Mouse (Mus musculus) heart, embryonic 10.5 days (tissue): ENCODE measurements around the gene Mycl. TPM values are rescaled to one million over a fixed set of nuclear protein-coding genes. Genes with fewer than 3 reads are reported as not detected.
A peak's percentile ranks its signal among the peaks of the same experiment; 100 is the strongest.

ENCODE experiments used
- DNase-seq: peaks from one replicate; pipeline ENCODE4 v3.0.0-alpha.2; 2017; ENCODE audit warnings: low spot score
- H3K27ac ChIP-seq: fragments of 300-500 bp; sonication (generic); 2 replicates; pipeline ENCODE4 v1.5.1; 2016; ENCODE audit warnings: mild to moderate bottlenecking
- H3K27me3 ChIP-seq: fragments of 300-500 bp; sonication (generic); 2 replicates; pipeline ENCODE4 v1.6.1; 2016; ENCODE audit warnings: mild to moderate bottlenecking; ENCODE audit not compliant: poor library complexity, insufficient read depth, severe bottlenecking
- H3K36me3 ChIP-seq: fragments of 300-500 bp; sonication (generic); 2 replicates; pipeline ENCODE4 v1.6.1; 2016; ENCODE audit warnings: mild to moderate bottlenecking, moderate library complexity
- H3K4me1 ChIP-seq: fragments of 300-500 bp; sonication (generic); 2 replicates; pipeline ENCODE4 v1.6.1; 2016; ENCODE audit warnings: mild to moderate bottlenecking
- H3K4me3 ChIP-seq: fragments of 300-500 bp; sonication (generic); 2 replicates; pipeline ENCODE4 v1.5.1; 2016; ENCODE audit warnings: mild to moderate bottlenecking, moderate library complexity
- H3K9me3 ChIP-seq: fragments of 300-500 bp; sonication (generic); 2 replicates; pipeline ENCODE4 v1.6.1; 2016; ENCODE audit warnings: mild to moderate bottlenecking, moderate library complexity
- WGBS: fragments of 180-500 bp; shearing (Covaris S2); methylation state at CpG from one replicate; pipeline ENCODE4 v1.1.7; 2016; 5-methylcytosine and 5-hydroxymethylcytosine counted together
- polyA plus RNA-seq: library from polyadenylated mRNA; unstranded; fragments of >200 nt; fragmentation: Nextera tagmentation; extraction: Ambion mirVana; gene quantifications from 2 replicates; pipeline ENCODE4 v1.2.1, GENCODE M21; 2016

Gene Mycl
- polyA plus RNA-seq, 1 experiment from 2014 or later: 8.6 TPM

DNA sequence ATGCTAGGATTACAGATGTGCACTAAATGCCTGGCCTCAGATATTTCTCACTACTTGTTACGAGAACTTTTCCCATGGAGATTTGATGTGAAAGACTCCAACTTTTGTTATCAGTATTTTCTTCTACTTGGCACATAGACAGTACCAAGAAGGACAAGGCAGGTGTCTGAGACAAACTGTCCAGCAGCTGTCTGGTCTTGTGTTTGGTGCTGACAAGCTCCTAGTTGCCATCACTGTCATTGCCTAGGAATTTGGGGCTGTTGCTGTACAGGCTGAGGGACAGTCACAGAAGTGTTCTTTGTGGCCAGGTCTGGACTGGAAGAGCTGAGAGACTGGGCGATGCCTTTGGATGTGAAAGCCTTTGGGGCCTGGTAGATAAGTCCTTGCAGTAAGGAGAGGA lies 40.2 kb downstream of the Mycl start:
- WGBS: 62% methylated on average over 2 of the region's 2 CpGs
- no peaks in the 10 kb centered on the region for H3K27me3 ChIP-seq
- peaks cover 21% of the 10 kb centered on the region; the same call in 1 of the 2 replicates for H3K4me1 ChIP-seq
- no peak overlapping the region for H3K27ac ChIP-seq
- no peaks in the 10 kb centered on the region for H3K9me3 ChIP-seq
- no peak for DNase-seq
- H3K36me3 ChIP-seq: peaks cover 46% of the 10 kb centered on the region
- H3K4me3 ChIP-seq: no peak overlapping the region

DNA sequence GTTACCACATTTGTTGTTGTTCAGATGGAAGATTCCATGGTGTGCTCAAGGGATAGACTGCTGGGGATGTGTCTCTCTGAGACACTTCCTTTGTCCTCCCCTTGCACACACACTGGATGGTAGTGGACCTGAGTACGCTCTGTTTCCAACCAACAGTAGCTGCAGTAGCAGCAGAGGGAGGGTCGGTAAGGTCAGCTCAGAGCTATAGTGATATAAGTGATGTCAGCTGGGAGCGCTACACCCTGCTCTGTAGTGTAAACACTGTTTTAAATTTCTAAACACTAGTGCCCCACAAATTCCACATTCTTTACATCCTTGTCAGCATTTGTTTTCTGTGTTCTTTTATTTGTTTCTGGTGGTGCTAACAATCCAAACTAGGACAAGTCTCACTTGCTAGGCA lies 41.3 kb downstream of the Mycl start:
- peaks cover 40% of the 10 kb centered on the region for H3K36me3 ChIP-seq

DNA sequence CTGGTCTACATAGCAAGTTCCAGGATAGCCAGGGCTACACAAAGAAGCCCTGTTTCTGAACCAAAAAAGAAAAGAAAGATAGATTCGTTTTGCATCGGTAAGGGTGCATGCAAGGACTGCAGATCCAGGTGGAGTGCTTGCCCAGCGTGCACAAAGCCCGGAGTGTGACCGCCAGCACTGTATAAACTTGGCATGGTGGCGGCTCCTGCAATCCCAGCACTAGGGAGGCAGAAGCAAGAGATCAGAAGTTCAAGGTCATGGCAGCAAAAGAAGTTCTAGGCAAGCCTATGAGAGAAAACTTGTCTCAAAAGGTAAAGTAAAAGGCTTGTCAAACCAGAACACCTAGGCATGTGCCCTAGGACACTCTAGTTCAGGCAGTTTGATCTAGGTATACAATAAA lies 45.7 kb downstream of the Mycl start:
- H3K4me3 ChIP-seq: no peak overlapping the region
- H3K4me1 ChIP-seq: peaks cover 12% of the 10 kb centered on the region; the same call in 1 of the 2 replicates
- no peaks in the 10 kb centered on the region for H3K27me3 ChIP-seq
- no peaks in the 10 kb centered on the region for H3K9me3 ChIP-seq
- no peak for DNase-seq
- 89% methylated on average over 6 of the region's 6 CpGs for WGBS
- no peak overlapping the region for H3K27ac ChIP-seq
- H3K36me3 ChIP-seq: peaks cover 48% of the 10 kb centered on the region

More for the DNA sequence above, 41.3 kb downstream of the Mycl start:
- WGBS: 73% methylated on average over 3 of the region's 3 CpGs
- no peaks in the 10 kb centered on the region for H3K27me3 ChIP-seq
- peaks cover 21% of the 10 kb centered on the region; the same call in 1 of the 2 replicates for H3K4me1 ChIP-seq
- no peaks in the 10 kb centered on the region for H3K9me3 ChIP-seq
- no peak overlapping the region for H3K4me3 ChIP-seq
- H3K27ac ChIP-seq: no peak overlapping the region
- DNase-seq: no peak

- no peaks in the 10 kb centered on the region for H3K9me3 ChIP-seq
Measured at GRCm38 (mm10) chr4:123043858-123044257, 48.4 kb downstream of the Mycl start.

GRCm38 (mm10) chr4:123044842-123045241 lies 49.4 kb downstream of the Mycl start:
- no peak for DNase-seq
- no peak overlapping the region for H3K4me3 ChIP-seq
- no peaks in the 10 kb centered on the region for H3K27me3 ChIP-seq
- peaks cover 60% of the 10 kb centered on the region for H3K36me3 ChIP-seq
- H3K9me3 ChIP-seq: no peaks in the 10 kb centered on the region
- 92% methylated on average over 4 of the region's 4 CpGs for WGBS
- no peak overlapping the region for H3K27ac ChIP-seq
- H3K4me1 ChIP-seq: peaks cover 24% of the 10 kb centered on the region

More at GRCm38 (mm10) chr4:123043858-123044257, 48.4 kb downstream of the Mycl start:
- Histone ChIP-seq H3K4me3 (no peak overlapping the region), H3K27me3 (no peaks in the 10 kb centered on the region), H3K27ac (no peak overlapping the region), H3K36me3 (peaks cover 59% of the 10 kb centered on the region), H3K4me1 (peaks cover 14% of the 10 kb centered on the region)
- DNase-seq: no peak
- 89% methylated on average over 1 of the region's 1 CpGs for WGBS

- no peak overlapping the region for H3K4me3 ChIP-seq
- H3K27ac ChIP-seq: no peak overlapping the region
- H3K36me3 ChIP-seq: peaks cover 53% of the 10 kb centered on the region
- no peaks in the 10 kb centered on the region for H3K27me3 ChIP-seq
- no peaks in the 10 kb centered on the region for H3K9me3 ChIP-seq
- no peak for DNase-seq
- H3K4me1 ChIP-seq: peaks cover 38% of the 10 kb centered on the region
- WGBS: 78% methylated on average over 3 of the region's 3 CpGs
Measured at GRCm38 (mm10) chr4:123046300-123046699, 50.8 kb downstream of the Mycl start.

- H3K27ac ChIP-seq: peak overlapping the region; percentile 29; the same call in 1 of the 2 replicates
- no peaks in the 10 kb centered on the region for H3K9me3 ChIP-seq
- H3K36me3 ChIP-seq: peaks cover 68% of the 10 kb centered on the region
- peaks cover 49% of the 10 kb centered on the region for H3K4me1 ChIP-seq
- DNase-seq: peak; percentile 97
- 56% methylated on average over 5 of the region's 5 CpGs for WGBS
- H3K4me3 ChIP-seq: no peak overlapping the region
- H3K27me3 ChIP-seq: peaks cover 9% of the 10 kb centered on the region; the same call in 1 of the 2 replicates
Measured at GRCm38 (mm10) chr4:123050681-123051211, 55.3 kb downstream of the Mycl start.

Other genes with a start within 250 kb of the Mycl start
- gene Ppt1, start 159.4 kb upstream of the Mycl start, polyA plus RNA-seq: 55.0 and 64.3 TPM in 2 replicates
- gene Cap1, start 109.6 kb upstream of the Mycl start, polyA plus RNA-seq: 21.7 and 56.6 TPM in 2 replicates
- gene Mfsd2a, start 34.5 kb upstream of the Mycl start, polyA plus RNA-seq: 1.6 and 2.0 TPM in 2 replicates
- 15.0 and 18.3 TPM in 2 replicates for gene Trit1, start 20.9 kb downstream of the Mycl start, polyA plus RNA-seq
- gene Bmp8b, start 109.5 kb downstream of the Mycl start, polyA plus RNA-seq: 0.18 and 0.84 TPM in 2 replicates
- gene Oxct2b, start 120.6 kb downstream of the Mycl start, polyA plus RNA-seq: 0.11 TPM in 1 of 2 replicates, not detected in the other
- 72.4 and 100 TPM in 2 replicates for gene Ppie, start 144.3 kb downstream of the Mycl start, polyA plus RNA-seq
- gene Hpcal4, start 187.6 kb downstream of the Mycl start, polyA plus RNA-seq: 0.41 and 1.3 TPM in 2 replicates
- 0.31 and 0.46 TPM in 2 replicates for gene Nt5c1a, start 205.9 kb downstream of the Mycl start, polyA plus RNA-seq
- gene Heyl, start 237.9 kb downstream of the Mycl start, polyA plus RNA-seq: 3.2 and 3.9 TPM in 2 replicates